Mouse (Mus musculus) embryonic facial prominence, embryonic 10.5 days (tissue): ENCODE data around the gene Atp5b. TPM values are rescaled to one million over a fixed set of nuclear protein-coding genes. Genes with fewer than 3 reads are reported as not detected.

ENCODE experiments used
- DNase-seq: peaks from one replicate; pipeline ENCODE4 v3.0.0-alpha.2; 2017; ENCODE audit warnings: low spot score
- H3K27ac ChIP-seq: fragments of 300-500 bp; sonication (generic); replicated peaks from 2 replicates; pipeline ENCODE4 v1.5.1; 2016; ENCODE audit warnings: mild to moderate bottlenecking
- H3K27me3 ChIP-seq: fragments of 300-500 bp; sonication (generic); replicated peaks from 2 replicates; pipeline ENCODE4 v1.6.1; 2016; ENCODE audit warnings: low read depth, mild to moderate bottlenecking; ENCODE audit not compliant: poor library complexity, severe bottlenecking
- H3K36me3 ChIP-seq: fragments of 300-500 bp; sonication (generic); replicated peaks from 2 replicates; pipeline ENCODE4 v1.6.1; 2016; ENCODE audit warnings: mild to moderate bottlenecking, moderate library complexity
- H3K4me1 ChIP-seq: fragments of 300-500 bp; sonication (generic); 2 replicates; pipeline ENCODE4 v1.6.1; 2016
- H3K4me3 ChIP-seq: fragments of 300-500 bp; sonication (generic); 2 replicates; pipeline ENCODE4 v1.5.1; 2016; ENCODE audit warnings: mild to moderate bottlenecking, moderate library complexity
- H3K9me3 ChIP-seq: fragments of 300-500 bp; sonication (generic); 2 replicates; pipeline ENCODE4 v1.6.1; 2016; ENCODE audit warnings: mild to moderate bottlenecking
- WGBS: fragments of 180-500 bp; shearing (Covaris S2); methylation state at CpG from one replicate; pipeline ENCODE4 v1.1.7; 2016; 5-methylcytosine and 5-hydroxymethylcytosine counted together
- polyA plus RNA-seq: library from polyadenylated mRNA; unstranded; fragments of >200 nt; fragmentation: Nextera tagmentation; extraction: Ambion mirVana; gene quantifications from 2 replicates; pipeline ENCODE4 v1.2.1, GENCODE M21; 2016

The Atp5b gene
- polyA plus RNA-seq, 1 experiment from 2014 or later: 2,197 TPM

DNA sequence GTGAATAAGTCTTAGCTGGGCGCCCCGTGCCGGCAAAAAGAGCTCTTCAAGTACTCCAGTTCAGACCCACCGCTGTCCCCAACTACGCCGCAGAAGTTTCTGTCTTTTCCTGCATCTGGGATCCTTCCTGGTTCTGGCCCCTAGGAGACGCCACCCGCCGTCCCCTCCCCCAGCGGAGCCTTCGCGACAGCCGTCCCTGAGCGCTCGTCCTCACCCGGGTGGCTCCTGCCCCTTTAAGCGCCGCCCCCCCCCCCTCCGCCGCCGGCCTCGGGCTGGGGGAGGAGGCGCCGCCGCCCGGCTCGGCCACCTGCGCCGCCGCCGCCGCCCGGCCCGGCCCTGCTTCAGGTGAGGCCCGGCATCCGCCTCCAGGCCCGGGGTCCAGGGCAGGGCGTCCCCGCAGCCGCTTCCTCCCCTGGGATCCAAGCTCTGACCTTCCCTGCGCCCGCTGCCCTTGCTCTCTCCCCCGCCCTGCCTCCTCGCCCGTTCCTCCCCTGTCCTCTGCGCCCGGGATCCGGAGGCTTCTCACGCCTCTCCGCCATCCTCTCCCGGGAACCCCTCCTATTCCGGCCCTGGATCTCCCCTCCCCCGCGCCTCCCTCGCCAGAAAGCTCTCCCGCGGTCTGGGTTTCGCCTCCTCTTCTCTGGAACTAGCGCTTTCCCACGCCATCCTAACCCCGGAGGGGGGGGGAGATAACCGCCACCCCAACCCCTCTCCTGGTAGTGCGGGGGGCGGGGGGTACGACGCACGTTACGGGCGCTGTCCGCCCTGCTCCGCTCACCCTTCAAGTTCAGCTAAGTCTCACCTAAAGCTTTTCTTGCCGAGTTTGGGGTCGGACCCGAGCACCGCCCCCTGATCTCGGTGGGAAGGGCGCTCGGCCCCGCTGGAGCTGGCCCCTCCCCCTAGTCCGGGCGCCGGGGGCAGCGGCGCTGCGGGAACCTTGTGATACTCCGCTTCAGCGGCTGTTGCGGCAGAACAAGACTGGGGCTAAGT lies 9.7 kb downstream of the Atp5b start:
- peaks cover 62% of the 10 kb centered on the region for H3K4me1 ChIP-seq
- peak; percentile 86 for DNase-seq

GRCm38 (mm10) chr10:128093496-128094294 lies 10.6 kb downstream of the Atp5b start:
- H3K27ac ChIP-seq: peak overlapping the region; percentile 92
- peak; percentile 11 for DNase-seq
- WGBS: 29% methylated on average over 13 of the region's 13 CpGs
- H3K4me3 ChIP-seq: peak overlapping the region; percentile 90
- no peaks in the 10 kb centered on the region for H3K27me3 ChIP-seq
- H3K36me3 ChIP-seq: peaks cover 22% of the 10 kb centered on the region
- no peaks in the 10 kb centered on the region for H3K9me3 ChIP-seq
- H3K4me1 ChIP-seq: peaks cover 69% of the 10 kb centered on the region

More for the DNA sequence above, 9.7 kb downstream of the Atp5b start:
- H3K27me3 ChIP-seq: no peaks in the 10 kb centered on the region
- peaks cover 31% of the 10 kb centered on the region for H3K36me3 ChIP-seq
- no peaks in the 10 kb centered on the region for H3K9me3 ChIP-seq
- peak overlapping the region; percentile 92 for H3K27ac ChIP-seq
- under 1% methylated on average over 86 of the region's 88 CpGs for WGBS
- H3K4me3 ChIP-seq: peak overlapping the region; percentile 90

- WGBS: 11% methylated on average over 19 of the region's 19 CpGs
- Histone ChIP-seq H3K36me3 (peaks cover 15% of the 10 kb centered on the region), H3K27me3 (no peaks in the 10 kb centered on the region), H3K4me3 (peak overlapping the region; percentile 90), H3K27ac (peak overlapping the region; percentile 51; the same call in 1 of the 2 replicates), H3K4me1 (peaks cover 72% of the 10 kb centered on the region), H3K9me3 (no peaks in the 10 kb centered on the region)
- peak; percentile 89 for DNase-seq
Observed at GRCm38 (mm10) chr10:128094340-128094968, 11.4 kb downstream of the Atp5b start.

DNA sequence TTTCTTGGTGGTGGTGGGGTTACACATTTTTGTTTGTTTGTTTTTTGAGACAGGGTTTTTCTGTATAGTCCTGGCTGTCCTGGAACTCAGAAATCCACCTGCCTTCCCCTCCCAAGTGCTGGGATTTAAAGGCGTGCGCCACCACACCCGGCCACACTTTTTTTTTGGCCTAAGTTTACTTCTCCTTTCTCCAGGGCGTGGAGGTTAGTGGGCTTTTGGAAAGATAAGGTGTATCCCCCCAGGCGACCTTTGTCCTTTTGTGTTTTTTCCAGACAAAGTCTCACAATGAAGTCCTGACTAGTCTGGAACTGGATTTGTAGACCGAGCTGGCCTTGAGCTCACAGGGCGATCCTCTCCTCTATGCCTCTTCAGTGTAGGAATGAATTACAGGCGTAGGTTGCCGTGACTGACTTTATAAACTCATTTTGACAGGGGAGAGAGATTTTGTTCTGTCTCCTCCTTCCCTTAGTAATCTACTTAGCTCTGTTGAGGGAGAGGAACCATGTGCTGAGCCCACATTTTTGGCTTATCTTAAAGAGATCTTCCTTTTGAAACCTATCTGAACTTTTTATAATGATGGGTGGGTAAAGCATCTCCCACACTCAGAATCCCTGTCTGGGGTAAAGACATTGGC lies 12.0 kb downstream of the Atp5b start:
- WGBS: 27% methylated on average over 9 of the region's 9 CpGs
- Histone ChIP-seq H3K9me3 (no peaks in the 10 kb centered on the region), H3K27ac (peak overlapping the region; percentile 51; the same call in 1 of the 2 replicates)

DNA sequence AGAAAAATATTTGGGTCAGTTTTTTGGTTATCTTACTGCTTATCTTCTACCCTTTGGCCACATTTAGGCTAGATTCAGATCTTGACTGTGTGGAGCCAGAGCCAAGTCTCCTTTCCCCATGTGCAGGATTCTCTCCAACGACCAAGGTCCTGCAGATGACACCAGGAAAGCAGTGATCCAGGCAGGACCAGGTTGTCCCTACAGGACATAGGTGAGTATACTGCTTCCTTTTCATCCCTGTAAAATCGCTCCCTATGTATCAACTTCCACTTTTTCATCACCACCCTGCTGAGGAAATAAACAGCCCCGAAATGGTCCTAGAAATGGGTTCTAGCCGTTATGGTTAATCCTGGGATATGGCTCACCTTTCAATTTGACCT lies 13.2 kb downstream of the Atp5b start:
- Histone ChIP-seq H3K36me3 (peaks cover 7% of the 10 kb centered on the region; the same call in 1 of the 2 replicates), H3K4me1 (peaks cover 64% of the 10 kb centered on the region), H3K27ac (peak overlapping the region; percentile 94; the same call in 1 of the 2 replicates), H3K27me3 (no peaks in the 10 kb centered on the region), H3K9me3 (no peaks in the 10 kb centered on the region), H3K4me3 (peak overlapping the region; percentile 98)
- DNase-seq: no peak
- WGBS: 21% methylated on average over 4 of the region's 4 CpGs

More for the DNA sequence above, 12.0 kb downstream of the Atp5b start:
- DNase-seq: no peak
- H3K36me3 ChIP-seq: peaks cover 13% of the 10 kb centered on the region
- no peaks in the 10 kb centered on the region for H3K27me3 ChIP-seq
- H3K4me3 ChIP-seq: peak overlapping the region; percentile 90
- peaks cover 72% of the 10 kb centered on the region for H3K4me1 ChIP-seq

DNA sequence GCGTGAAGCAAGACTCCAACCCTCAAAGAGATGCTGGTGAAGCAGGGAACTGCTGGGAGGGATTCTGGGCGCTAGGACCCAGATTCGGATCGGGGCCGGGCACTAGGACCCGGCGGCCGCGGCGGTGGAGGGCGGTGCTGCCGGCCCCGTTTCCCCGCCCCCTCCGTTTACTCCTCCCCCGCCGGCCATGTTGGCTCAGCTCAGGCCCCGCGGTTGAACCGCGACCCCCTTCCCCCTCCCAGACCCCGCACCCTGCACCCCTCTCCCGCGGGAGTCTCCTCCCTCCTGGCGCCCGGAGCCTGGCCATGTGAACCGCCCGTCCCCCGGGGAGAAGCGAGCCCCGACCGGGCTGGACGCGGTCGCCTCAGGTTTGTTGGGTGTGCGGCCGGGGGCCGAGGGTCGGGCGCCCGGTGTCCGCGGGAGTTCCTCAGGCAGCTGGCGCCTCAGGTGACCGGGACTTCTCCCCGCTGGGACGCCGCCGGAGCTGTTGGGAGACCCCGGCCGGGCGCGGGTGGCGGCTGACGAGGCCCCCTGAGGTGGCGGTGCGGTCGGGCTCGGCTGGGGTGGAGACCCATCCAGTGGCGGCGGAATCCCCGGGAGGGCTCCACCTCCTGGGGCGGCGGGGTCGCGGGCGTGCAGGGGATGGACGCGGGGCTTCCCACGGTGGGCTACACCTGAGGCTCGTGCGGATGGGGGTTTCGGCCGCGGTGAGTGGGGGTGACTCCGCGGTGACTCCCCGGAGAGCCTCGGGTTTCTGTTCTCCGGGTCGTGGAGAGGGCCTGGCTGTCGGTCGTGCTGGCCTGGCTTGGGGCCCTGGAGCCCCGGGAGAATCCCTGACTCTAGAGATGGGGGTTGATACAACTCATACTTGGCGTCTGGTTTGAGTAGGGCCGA lies 13.9 kb downstream of the Atp5b start:
- peak overlapping the region; percentile 94 for H3K27ac ChIP-seq
- under 1% methylated on average over 86 of the region's 86 CpGs for WGBS
- H3K4me1 ChIP-seq: peaks cover 58% of the 10 kb centered on the region
- H3K9me3 ChIP-seq: no peaks in the 10 kb centered on the region
- H3K27me3 ChIP-seq: no peaks in the 10 kb centered on the region
- peak; percentile 96 for DNase-seq
- H3K36me3 ChIP-seq: peaks cover 12% of the 10 kb centered on the region; the same call in 1 of the 2 replicates
- peak overlapping the region; percentile 98 for H3K4me3 ChIP-seq

DNA sequence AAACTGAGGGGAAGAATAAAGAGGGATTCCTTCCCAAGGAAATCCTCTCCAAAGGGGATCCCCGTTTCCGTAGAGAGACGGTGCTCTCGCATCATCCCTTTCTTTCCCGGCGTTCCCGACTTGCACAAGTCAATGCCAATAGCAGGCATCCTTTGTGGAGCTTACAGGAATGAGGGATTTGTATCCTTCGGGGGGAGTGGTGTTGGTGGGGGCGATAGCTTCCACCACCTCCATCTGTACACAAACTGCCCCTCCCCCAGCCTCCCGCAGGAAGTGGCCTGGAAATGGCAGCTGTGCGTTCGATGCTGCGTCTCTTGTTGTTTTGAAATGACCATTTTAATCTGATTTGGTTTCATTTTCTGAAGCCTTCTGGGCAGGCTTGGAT lies 14.5 kb downstream of the Atp5b start:
- DNase-seq: peak; percentile 64
- Histone ChIP-seq H3K27me3 (no peaks in the 10 kb centered on the region), H3K4me1 (peaks cover 51% of the 10 kb centered on the region), H3K4me3 (peak overlapping the region; percentile 98), H3K9me3 (no peaks in the 10 kb centered on the region), H3K36me3 (peaks cover 13% of the 10 kb centered on the region; the same call in 1 of the 2 replicates), H3K27ac (peak overlapping the region; percentile 94)
- WGBS: 0% methylated on average over 13 of the region's 13 CpGs

GRCm38 (mm10) chr10:128110103-128110761 lies 27.2 kb downstream of the Atp5b start:
- Histone ChIP-seq H3K4me3 (no peak overlapping the region), H3K36me3 (peaks cover 67% of the 10 kb centered on the region), H3K9me3 (no peaks in the 10 kb centered on the region), H3K4me1 (no peaks in the 10 kb centered on the region), H3K27ac (no peak overlapping the region), H3K27me3 (no peaks in the 10 kb centered on the region)
- DNase-seq: no peak
- WGBS: 92% methylated on average over 4 of the region's 4 CpGs

DNA sequence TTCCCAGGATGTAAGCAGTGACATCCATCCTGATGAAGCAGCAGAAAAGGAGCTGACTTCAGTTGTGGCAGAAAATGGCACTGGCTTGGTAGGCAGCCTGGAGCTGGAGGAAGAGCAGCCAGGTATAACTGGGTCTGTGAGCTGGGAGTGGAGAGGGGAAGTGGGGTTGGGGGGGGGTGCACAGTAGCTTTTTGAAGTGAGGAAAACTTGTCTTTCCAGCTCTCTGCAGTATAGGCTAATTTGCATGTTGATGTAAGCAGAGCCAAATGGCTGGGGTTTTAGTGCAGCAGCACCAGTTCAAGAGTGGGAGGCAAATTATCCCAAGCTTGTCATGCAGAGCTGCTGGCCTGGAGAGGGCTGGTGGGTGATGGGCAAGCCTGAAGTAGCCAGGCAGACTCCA lies 28.2 kb downstream of the Atp5b start:
- no peak for DNase-seq
- no peaks in the 10 kb centered on the region for H3K27me3 ChIP-seq
- no peak overlapping the region for H3K4me3 ChIP-seq
- H3K4me1 ChIP-seq: no peaks in the 10 kb centered on the region
- no peaks in the 10 kb centered on the region for H3K9me3 ChIP-seq
- H3K27ac ChIP-seq: no peak overlapping the region
- peaks cover 76% of the 10 kb centered on the region for H3K36me3 ChIP-seq

GRCm38 (mm10) chr10:128123833-128124232 lies 40.8 kb downstream of the Atp5b start:
- WGBS: 92% methylated on average over 7 of the region's 7 CpGs
- no peaks in the 10 kb centered on the region for H3K9me3 ChIP-seq

GRCm38 (mm10) chr10:128124831-128125230 lies 41.8 kb downstream of the Atp5b start:
- DNase-seq: no peak
- Histone ChIP-seq H3K4me3 (no peak overlapping the region), H3K27ac (no peak overlapping the region), H3K27me3 (no peaks in the 10 kb centered on the region), H3K4me1 (no peaks in the 10 kb centered on the region), H3K9me3 (no peaks in the 10 kb centered on the region), H3K36me3 (peaks cover 95% of the 10 kb centered on the region)
- WGBS: 95% methylated on average over 9 of the region's 9 CpGs

More at GRCm38 (mm10) chr10:128123833-128124232, 40.8 kb downstream of the Atp5b start:
- H3K4me3 ChIP-seq: no peak overlapping the region
- DNase-seq: no peak
- peaks cover 98% of the 10 kb centered on the region for H3K36me3 ChIP-seq
- no peak overlapping the region for H3K27ac ChIP-seq
- H3K4me1 ChIP-seq: no peaks in the 10 kb centered on the region
- H3K27me3 ChIP-seq: no peaks in the 10 kb centered on the region
